Mouse (Mus musculus) R1 (cell line): ENCODE data around the gene Tmem131.
"Not testable (repeated sequence)": the region's sequence is repeated elsewhere in the genome, so short reads cannot be mapped to it uniquely, and the experiment has no call there.

ENCODE experiments used
- DNase-seq: peaks from one replicate; pipeline ENCODE4 v3.0.0-alpha.2; 2018; ENCODE audit warnings: low read depth, low spot score

Tmem131 gene

GRCm38 (mm10) chr1:36919728-36920127 is 23.7 kb downstream of the Tmem131 start:
- no peak for DNase-seq

- no peak for DNase-seq
These were observed 26.0 kb downstream of the Tmem131 start for GRCm38 (mm10) chr1:36917423-36917822.

- no peak for DNase-seq
These were observed 28.3 kb downstream of the Tmem131 start for GRCm38 (mm10) chr1:36915200-36915580.

GRCm38 (mm10) chr1:36914455-36915199 is 28.8 kb downstream of the Tmem131 start:
- DNase-seq = peak; percentile 79

GRCm38 (mm10) chr1:36913806-36914205 is 29.7 kb downstream of the Tmem131 start:
- DNase-seq = no peak

GRCm38 (mm10) chr1:36912239-36912638 is 31.2 kb downstream of the Tmem131 start:
- no peak for DNase-seq

GRCm38 (mm10) chr1:36911603-36912002 is 31.9 kb downstream of the Tmem131 start:
- no peak for DNase-seq

- no peak for DNase-seq
These were observed 33.1 kb downstream of the Tmem131 start for GRCm38 (mm10) chr1:36910397-36910796.

GRCm38 (mm10) chr1:36909965-36910364 is 33.5 kb downstream of the Tmem131 start:
- DNase-seq = not testable (repeated sequence)

- no peak for DNase-seq
These were observed 38.2 kb downstream of the Tmem131 start for GRCm38 (mm10) chr1:36905216-36905615.

- DNase-seq = no peak
These were observed 39.0 kb downstream of the Tmem131 start for GRCm38 (mm10) chr1:36904489-36904888.

- no peak for DNase-seq
These were observed 39.4 kb downstream of the Tmem131 start for GRCm38 (mm10) chr1:36904084-36904451.

GRCm38 (mm10) chr1:36903376-36904083 is 39.9 kb downstream of the Tmem131 start:
- DNase-seq = no peak

- no peak for DNase-seq
These were observed 40.7 kb downstream of the Tmem131 start for GRCm38 (mm10) chr1:36902533-36903315.

GRCm38 (mm10) chr1:36899622-36900021 is 43.8 kb downstream of the Tmem131 start:
- DNase-seq = no peak

GRCm38 (mm10) chr1:36896423-36896822 is 47.0 kb downstream of the Tmem131 start:
- DNase-seq = no peak

GRCm38 (mm10) chr1:36895452-36895851 is 48.0 kb downstream of the Tmem131 start:
- DNase-seq = no peak

GRCm38 (mm10) chr1:36894136-36894535 is 49.3 kb downstream of the Tmem131 start:
- no peak for DNase-seq

GRCm38 (mm10) chr1:36893720-36894119 is 49.7 kb downstream of the Tmem131 start:
- peak; percentile 51 for DNase-seq

GRCm38 (mm10) chr1:36893146-36893545 is 50.3 kb downstream of the Tmem131 start:
- no peak for DNase-seq

GRCm38 (mm10) chr1:36892461-36892860 is 51.0 kb downstream of the Tmem131 start:
- DNase-seq = no peak

GRCm38 (mm10) chr1:36889016-36889415 is 54.5 kb downstream of the Tmem131 start:
- no peak for DNase-seq
